Mouse (Mus musculus): ENCODE measurements around the gene Odf2. TPM values are rescaled to one million over a fixed set of nuclear protein-coding genes. Genes with fewer than 3 reads are reported as not detected.

The Odf2 gene
- total and polyA plus RNA-seq, 2 experiments from 2014 or later = 28.6 to 35.1 TPM

DNA sequence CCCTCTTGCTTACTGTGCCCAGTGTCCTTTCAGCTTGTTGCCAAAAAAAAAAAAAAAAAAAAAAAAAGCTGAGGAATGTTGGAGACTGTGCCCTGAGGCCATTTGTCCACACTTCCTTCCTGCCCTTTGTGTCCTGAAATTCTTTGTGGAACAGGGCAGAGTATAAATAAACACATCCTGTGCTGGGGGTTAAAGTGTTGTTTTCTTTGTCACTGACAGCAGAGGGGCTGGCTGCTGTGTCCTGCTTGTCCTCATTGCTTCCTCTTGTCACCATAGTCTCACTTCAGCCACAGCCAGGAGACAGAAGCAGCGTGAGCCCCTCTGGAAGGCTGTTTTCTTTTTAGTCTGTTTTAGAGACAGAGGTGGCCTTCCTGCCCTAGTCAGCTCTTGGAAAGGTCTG, 55.7 kb downstream of the Odf2 start:
- Histone ChIP-seq H3K27me3 (ENCODE audit: control insufficient read depth, insufficient read depth, low read length) (no peaks in the 10 kb centered on the region), H3K9ac (replicated peaks; ENCODE audit: low read depth, low read length) (0 out of 2 replicates have a peak overlapping the region, but pooled peaks have one; percentile 9), H3K4me3 (ENCODE audit: low read depth, low read length) (no peak overlapping the region), H3K9me3 (replicated peaks; ENCODE audit: control insufficient read depth, low read length) (no peaks in the 10 kb centered on the region), H3K36me3 (replicated peaks; ENCODE audit: control insufficient read depth, insufficient read depth, low read length) (peaks cover 72% of the 10 kb centered on the region), H3K27ac (ENCODE audit: low read depth) (peak overlapping the region; percentile 89), H3K4me2 (ENCODE audit: low read depth, low read length) (no peak overlapping the region), H3K4me1 (ENCODE audit: control insufficient read depth, insufficient read depth) (no peaks in the 10 kb centered on the region)
- ATAC-seq (ENCODE audit: insufficient read depth, low read depth) (peak; percentile 85), DNase-seq (ENCODE audit: low spot score) (peak; percentile 62)
- no peak for TF ChIP-seq CTCF (IDR thresholded peaks at IDR 0.05; ENCODE audit: low read depth)
- TF ChIP-seq EP300 (IDR thresholded peaks at IDR 0.05; ENCODE audit: low read depth) = peak; percentile 94
- WGBS = 25% methylated on average over 1 of the region's 1 CpGs

DNA sequence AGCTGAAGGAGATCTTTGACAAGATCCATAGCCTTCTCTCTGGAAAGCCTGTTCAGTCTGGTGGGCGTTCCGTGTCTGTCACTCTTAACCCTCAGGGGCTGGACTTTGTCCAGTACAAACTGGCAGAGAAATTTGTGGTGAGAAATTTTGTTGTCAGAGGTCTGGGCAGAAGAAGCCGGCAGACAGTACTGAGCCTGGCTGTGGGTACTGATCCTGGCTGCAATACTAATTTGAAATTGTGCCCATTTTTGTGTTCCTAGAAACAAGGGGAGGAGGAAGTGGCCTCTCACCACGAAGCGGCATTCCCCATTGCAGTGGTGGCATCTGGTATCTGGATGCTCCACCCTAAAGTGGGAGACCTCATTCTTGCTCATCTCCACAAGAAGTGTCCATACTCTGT, 59.9 kb downstream of the Odf2 start:
- no peak overlapping the region for H3K27ac ChIP-seq (ENCODE audit: low read depth)
- ATAC-seq (ENCODE audit: insufficient read depth, low read depth) (no peak), DNase-seq (ENCODE audit: low spot score) (no peak)
- H3K9me3 ChIP-seq (replicated peaks; ENCODE audit: control insufficient read depth, low read length) = no peaks in the 10 kb centered on the region
- no peak overlapping the region for H3K4me2 ChIP-seq (ENCODE audit: low read depth, low read length)
- H3K4me3 ChIP-seq (ENCODE audit: low read depth, low read length) = no peak overlapping the region
- H3K36me3 ChIP-seq (replicated peaks; ENCODE audit: control insufficient read depth, insufficient read depth, low read length) = peaks cover 75% of the 10 kb centered on the region
- no peak for TF ChIP-seq EP300 (IDR thresholded peaks at IDR 0.05; ENCODE audit: low read depth)
- TF ChIP-seq CTCF (IDR thresholded peaks at IDR 0.05; ENCODE audit: low read depth) = no peak
- H3K27me3 ChIP-seq (ENCODE audit: control insufficient read depth, insufficient read depth, low read length) = no peaks in the 10 kb centered on the region
- H3K9ac ChIP-seq (replicated peaks; ENCODE audit: low read depth, low read length) = no peak overlapping the region
- no peaks in the 10 kb centered on the region for H3K4me1 ChIP-seq (ENCODE audit: control insufficient read depth, insufficient read depth)
- 87% methylated on average over 5 of the region's 5 CpGs for WGBS

DNA sequence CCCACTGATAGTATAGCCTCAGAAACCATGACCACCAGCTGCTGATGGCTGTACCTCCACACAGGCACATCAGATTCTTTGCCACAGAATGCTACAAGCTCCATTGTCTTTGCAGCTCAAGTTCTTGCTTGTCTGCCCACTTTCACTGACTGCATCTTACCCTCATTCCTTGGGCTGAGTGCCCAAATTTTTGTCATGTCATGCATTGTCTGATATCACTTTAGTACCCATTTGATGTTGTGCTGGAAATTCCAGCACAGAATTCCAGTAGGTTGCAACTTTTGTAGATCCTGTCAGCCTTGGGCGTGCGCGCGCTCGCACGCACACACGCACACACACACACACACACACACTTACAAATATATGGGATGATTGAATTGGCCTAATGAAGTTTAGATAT, 72.2 kb downstream of the Odf2 start:
- peaks cover 9% of the 10 kb centered on the region for H3K4me1 ChIP-seq (ENCODE audit: control insufficient read depth, insufficient read depth)
- no peak overlapping the region for H3K4me3 ChIP-seq (ENCODE audit: low read depth, low read length)
- no peak overlapping the region for H3K27ac ChIP-seq (ENCODE audit: low read depth)
- H3K27me3 ChIP-seq (ENCODE audit: control insufficient read depth, insufficient read depth, low read length) = no peaks in the 10 kb centered on the region
- H3K9ac ChIP-seq (replicated peaks; ENCODE audit: low read depth, low read length) = no peak overlapping the region
- TF ChIP-seq CTCF (IDR thresholded peaks at IDR 0.05; ENCODE audit: low read depth) = no peak
- TF ChIP-seq EP300 (IDR thresholded peaks at IDR 0.05; ENCODE audit: low read depth) = no peak
- DNase-seq (ENCODE audit: low spot score) = no peak
- H3K4me2 ChIP-seq (ENCODE audit: low read depth, low read length) = no peak overlapping the region
- ATAC-seq (ENCODE audit: insufficient read depth, low read depth) = no peak
- H3K36me3 ChIP-seq (replicated peaks; ENCODE audit: control insufficient read depth, insufficient read depth, low read length) = peaks cover 36% of the 10 kb centered on the region
- WGBS = 89% methylated on average over 7 of the region's 7 CpGs
- no peaks in the 10 kb centered on the region for H3K9me3 ChIP-seq (replicated peaks; ENCODE audit: control insufficient read depth, low read length)

DNA sequence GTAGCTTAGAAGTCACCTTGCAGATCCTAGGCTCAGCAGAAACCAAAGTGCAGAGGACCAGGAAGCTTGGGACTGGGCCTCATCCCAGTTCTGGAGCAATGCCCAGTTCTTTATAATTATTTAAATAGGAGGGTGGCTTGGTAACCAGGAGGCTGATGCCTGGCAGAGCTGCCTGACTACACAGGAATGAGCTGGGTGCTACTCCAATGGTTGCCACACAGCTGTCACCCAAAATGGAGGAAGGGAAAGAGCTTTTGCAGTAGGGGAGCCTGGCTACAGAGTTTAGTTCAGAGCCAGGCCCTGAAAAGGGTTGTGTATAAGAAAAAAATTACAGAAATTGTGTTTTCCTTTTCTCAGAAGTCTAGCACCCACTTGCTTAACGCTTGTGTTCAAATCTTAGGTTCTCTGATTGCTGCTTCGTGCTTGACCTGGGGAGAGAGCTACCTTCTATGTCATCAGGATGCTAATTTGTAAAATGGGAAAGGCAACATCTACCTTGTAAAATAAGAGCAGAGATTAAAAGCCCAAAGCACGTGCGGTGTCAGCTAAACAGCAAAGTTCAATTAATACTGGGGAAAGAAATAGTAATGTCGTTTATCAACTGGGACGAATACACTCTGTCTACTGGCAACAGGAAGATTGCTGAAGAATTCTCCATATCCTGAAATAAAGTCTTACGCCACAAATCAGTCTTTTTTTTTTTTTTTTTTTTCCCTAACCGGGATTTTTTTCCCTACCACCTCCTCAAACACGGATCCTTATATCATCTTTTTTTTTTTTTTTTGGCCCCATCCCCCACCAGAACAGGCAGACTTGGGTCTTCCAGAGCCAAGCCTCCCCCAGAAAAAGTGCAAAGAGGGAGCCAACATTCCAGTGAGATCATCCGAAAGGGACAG, 75.6 kb downstream of the Odf2 start:
- Histone ChIP-seq H3K36me3 (replicated peaks; ENCODE audit: control insufficient read depth, insufficient read depth, low read length) (peaks cover 26% of the 10 kb centered on the region), H3K27ac (ENCODE audit: low read depth) (peak overlapping the region; percentile 97), H3K4me3 (ENCODE audit: low read depth, low read length) (peak overlapping the region; percentile 97), H3K9ac (replicated peaks; ENCODE audit: low read depth, low read length) (peak overlapping the region; percentile 99), H3K4me1 (ENCODE audit: control insufficient read depth, insufficient read depth) (peaks cover 40% of the 10 kb centered on the region), H3K27me3 (ENCODE audit: control insufficient read depth, insufficient read depth, low read length) (no peaks in the 10 kb centered on the region), H3K9me3 (replicated peaks; ENCODE audit: control insufficient read depth, low read length) (no peaks in the 10 kb centered on the region), H3K4me2 (ENCODE audit: low read depth, low read length) (peak overlapping the region; percentile 72)
- TF ChIP-seq EP300 (IDR thresholded peaks at IDR 0.05; ENCODE audit: low read depth) (peak; percentile 32; the same call in 1 of the 2 replicates), CTCF (IDR thresholded peaks at IDR 0.05; ENCODE audit: low read depth) (no peak)
- peak; percentile 79 for DNase-seq (ENCODE audit: low spot score)
- 11% methylated on average over 10 of the region's 10 CpGs for WGBS
- ATAC-seq (ENCODE audit: insufficient read depth, low read depth) = no peak

DNA sequence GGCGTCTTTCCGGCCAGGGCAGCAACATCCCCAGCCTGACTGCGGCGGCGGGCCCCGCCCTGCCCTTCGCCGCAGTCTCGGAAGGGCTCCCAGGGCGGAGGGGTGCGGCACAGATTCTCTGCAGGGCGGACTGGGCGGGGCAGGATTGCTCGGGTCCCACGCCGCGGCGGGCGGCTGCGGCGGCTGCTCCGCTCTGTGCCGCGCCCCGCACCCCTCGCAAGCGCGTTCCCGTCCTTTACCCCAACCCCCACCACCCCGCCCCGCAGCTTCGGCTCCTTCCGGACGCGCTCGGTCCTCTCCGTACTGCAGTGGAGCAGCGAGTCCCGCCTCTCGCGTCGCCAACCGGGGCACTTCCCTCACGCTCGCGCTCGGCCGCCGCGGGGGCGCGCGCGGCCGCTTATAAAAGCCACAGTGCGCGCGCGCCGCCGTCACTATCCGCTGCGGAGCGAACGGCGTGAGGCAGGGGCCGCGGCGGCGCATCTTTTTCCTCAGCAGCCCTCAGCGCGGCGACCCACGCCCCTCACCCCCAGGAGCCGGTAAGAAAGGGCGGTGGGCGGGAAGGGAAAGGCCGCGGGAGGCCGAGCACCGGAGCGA, 76.3 kb downstream of the Odf2 start, which contains the start of gene Sptan1:
Sptan1 (plus strand) TSS at position 311 of the 594 bp plus-strand sequence.
- H3K4me3 ChIP-seq (ENCODE audit: low read depth, low read length) = peak within 1 kb of the TSS; percentile 97

More for the DNA sequence above, 76.3 kb downstream of the Odf2 start, which contains the start of gene Sptan1:
- WGBS = under 1% methylated on average over 65 of the region's 82 CpGs
- Histone ChIP-seq H3K4me2 (ENCODE audit: low read depth, low read length) (peak within 1 kb of the TSS; percentile 72), H3K9me3 (replicated peaks; ENCODE audit: control insufficient read depth, low read length) (no peaks in the 10 kb centered on the region), H3K27me3 (ENCODE audit: control insufficient read depth, insufficient read depth, low read length) (no peaks in the 10 kb centered on the region), H3K36me3 (replicated peaks; ENCODE audit: control insufficient read depth, insufficient read depth, low read length) (peaks cover 26% of the 10 kb centered on the region), H3K4me1 (ENCODE audit: control insufficient read depth, insufficient read depth) (peaks cover 46% of the 10 kb centered on the region), H3K27ac (ENCODE audit: low read depth) (peak within 1 kb of the TSS; percentile 97), H3K9ac (replicated peaks; ENCODE audit: low read depth, low read length) (peak within 1 kb of the TSS; percentile 99)
- peak; percentile 95 for DNase-seq (ENCODE audit: low spot score)
- peak; percentile 96 for ATAC-seq (ENCODE audit: insufficient read depth, low read depth)
- TF ChIP-seq EP300 (IDR thresholded peaks at IDR 0.05; ENCODE audit: low read depth) = peak; percentile 88; the same call in 1 of the 2 replicates
- TF ChIP-seq CTCF (IDR thresholded peaks at IDR 0.05; ENCODE audit: low read depth) = no peak
